Mouse (Mus musculus): ENCODE results near the gene Herpud2.
A peak's percentile ranks its signal among the peaks of the same experiment; 100 is the strongest.
"Not testable (repeated sequence)": the region's sequence is repeated elsewhere in the genome, so short reads cannot be mapped to it uniquely, and the experiment has no call there.

The Herpud2 gene

DNA sequence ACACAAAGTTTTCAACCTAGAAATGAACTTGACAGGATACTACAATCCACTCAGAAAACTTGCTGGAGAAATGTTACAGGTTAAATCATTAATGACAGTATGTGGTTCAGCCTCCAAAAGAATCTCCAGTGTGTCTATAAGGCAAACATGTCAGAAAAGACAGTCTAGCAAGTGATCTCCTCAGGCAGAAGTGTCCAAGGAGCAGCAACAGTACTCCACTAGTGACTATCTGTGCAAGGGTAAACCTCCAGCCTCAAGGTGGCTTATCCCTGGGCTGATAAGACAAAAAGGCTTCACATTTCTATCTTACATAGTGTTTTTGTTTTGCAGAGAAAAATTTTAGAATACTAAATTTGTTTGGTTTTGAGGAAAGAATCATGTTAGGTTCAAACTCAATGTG lies 2.9 kb downstream of the Herpud2 start:
- DNase-seq (ENCODE audit: inconsistent age in 2 of 2, low spot score in 1 of 2), result peak in 1 of 2 experiments; percentile 40

DNA sequence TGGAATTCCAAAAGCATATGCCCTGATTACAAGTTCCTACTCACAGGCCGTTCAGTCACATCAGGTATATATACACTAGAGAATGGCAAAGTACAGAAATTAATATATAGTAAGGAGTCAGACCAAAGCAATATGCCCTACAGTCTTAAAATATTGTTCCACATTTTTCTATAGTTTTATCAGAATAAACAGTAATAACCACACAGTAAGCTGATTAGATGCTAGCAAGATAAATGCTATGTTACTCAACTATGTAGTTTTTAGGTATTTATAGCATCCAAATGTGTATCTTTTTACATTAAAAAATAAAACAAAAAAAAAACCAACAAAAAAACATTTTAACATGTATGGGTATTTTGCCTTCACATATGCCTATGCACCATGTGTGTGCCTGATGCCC lies 5.7 kb downstream of the Herpud2 start:
- DNase-seq (ENCODE audit: inconsistent age in 2 of 2, low spot score in 1 of 2), result no peak

GRCm38 (mm10) chr9:25143950-25144349 lies 7.7 kb downstream of the Herpud2 start:
- no peak for DNase-seq (ENCODE audit: inconsistent age in 2 of 2, low spot score in 1 of 2)

- DNase-seq (ENCODE audit: inconsistent age in 2 of 2, low spot score in 1 of 2), result no peak
Measured at GRCm38 (mm10) chr9:25142988-25143387, 8.6 kb downstream of the Herpud2 start.

- peak; percentile 38 to 75 for DNase-seq (ENCODE audit: inconsistent age in 2 of 2, low spot score in 1 of 2)
Measured at GRCm38 (mm10) chr9:25142041-25142440, 9.6 kb downstream of the Herpud2 start.

GRCm38 (mm10) chr9:25140330-25140729 lies 11.3 kb downstream of the Herpud2 start:
- peak in 1 of 2 experiments; percentile 53 for DNase-seq (ENCODE audit: inconsistent age in 2 of 2, low spot score in 1 of 2)

- no peak for DNase-seq (ENCODE audit: inconsistent age in 2 of 2, low spot score in 1 of 2)
Measured at GRCm38 (mm10) chr9:25138900-25139299, 12.7 kb downstream of the Herpud2 start.

DNA sequence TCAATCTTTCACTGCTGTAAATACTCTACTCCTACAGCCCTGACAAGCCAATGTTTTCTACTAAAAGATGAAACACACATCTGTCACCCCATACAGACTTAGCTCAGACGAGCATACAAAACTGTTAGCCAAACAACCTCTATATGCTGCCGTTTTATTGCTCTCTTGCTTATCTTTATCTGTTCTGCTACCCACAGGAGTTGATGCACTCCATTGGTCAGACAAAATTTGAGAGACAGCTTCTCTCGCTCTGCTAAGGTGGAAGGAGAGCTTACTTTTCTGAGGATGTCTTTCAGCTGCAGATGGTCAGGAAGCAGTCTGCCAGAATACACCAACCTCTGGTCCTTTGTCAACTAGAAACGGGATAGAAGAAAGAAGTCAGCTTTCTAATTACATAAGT lies 18.7 kb downstream of the Herpud2 start:
- no peak for DNase-seq (ENCODE audit: inconsistent age in 2 of 2, low spot score in 1 of 2)

DNA sequence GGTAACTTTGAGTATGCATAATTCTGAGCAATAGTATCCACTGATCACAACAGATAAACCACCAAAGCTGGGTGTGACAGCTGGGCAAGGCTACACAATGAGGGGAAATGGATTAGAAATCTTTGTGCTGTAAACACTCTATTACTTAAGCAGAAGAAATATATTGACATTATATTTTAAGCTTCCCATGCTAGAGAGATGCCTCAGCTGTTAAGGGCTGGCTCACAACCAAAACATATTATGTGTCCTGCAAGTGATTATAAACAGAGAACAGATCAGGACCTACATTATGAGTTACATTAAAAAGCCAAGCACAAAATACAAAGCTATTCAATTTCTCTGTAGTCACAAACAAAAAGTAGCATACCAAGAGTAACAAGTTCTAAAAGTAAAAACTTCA lies 19.4 kb downstream of the Herpud2 start:
- no peak for DNase-seq (ENCODE audit: inconsistent age in 2 of 2, low spot score in 1 of 2)

- DNase-seq (ENCODE audit: inconsistent age in 2 of 2, low spot score in 1 of 2), result no peak
Measured at GRCm38 (mm10) chr9:25124048-25124447, 27.6 kb downstream of the Herpud2 start.

DNA sequence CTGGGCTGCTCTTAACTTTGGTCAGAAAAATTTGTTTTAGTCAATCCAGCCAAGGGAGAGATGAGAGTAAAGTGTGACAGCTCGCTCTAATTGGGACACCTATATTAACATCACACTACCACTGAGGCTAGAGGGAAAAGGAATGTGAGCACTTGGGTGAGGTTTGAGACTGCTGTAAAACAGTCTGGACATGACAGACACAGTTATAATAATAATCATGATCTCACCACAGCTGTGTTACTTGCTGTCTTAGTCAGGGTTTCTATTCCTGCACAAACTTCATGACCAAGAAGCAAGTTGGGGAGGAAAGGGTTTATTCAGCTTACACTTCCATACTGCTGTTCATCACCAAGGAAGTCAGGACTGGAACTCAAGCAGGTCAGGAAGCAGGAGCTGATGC lies 28.0 kb downstream of the Herpud2 start:
- DNase-seq (ENCODE audit: inconsistent age in 2 of 2, low spot score in 1 of 2), result not testable (repeated sequence)

DNA sequence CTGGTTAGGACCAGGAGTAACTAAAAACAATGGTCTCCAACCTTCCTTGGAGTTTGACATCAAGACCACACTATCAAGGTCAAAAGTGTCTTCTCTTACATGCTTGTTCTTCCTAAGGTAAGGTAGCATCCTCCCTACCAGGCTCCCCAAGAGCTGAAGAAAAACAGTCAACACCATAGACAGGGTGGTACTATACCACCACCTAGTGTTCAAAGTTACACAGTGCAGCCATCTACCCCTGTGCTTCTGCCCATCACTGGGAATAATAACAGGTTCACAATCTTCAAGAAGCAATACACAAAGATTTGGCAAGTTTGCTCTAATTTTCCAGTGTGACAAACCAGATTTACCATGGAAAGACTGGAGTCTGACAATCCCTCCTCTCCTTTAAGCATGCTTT lies 47.0 kb downstream of the Herpud2 start:
- DNase-seq (ENCODE audit: inconsistent age in 2 of 2, low spot score in 1 of 2), result peak; percentile 25 to 82

DNA sequence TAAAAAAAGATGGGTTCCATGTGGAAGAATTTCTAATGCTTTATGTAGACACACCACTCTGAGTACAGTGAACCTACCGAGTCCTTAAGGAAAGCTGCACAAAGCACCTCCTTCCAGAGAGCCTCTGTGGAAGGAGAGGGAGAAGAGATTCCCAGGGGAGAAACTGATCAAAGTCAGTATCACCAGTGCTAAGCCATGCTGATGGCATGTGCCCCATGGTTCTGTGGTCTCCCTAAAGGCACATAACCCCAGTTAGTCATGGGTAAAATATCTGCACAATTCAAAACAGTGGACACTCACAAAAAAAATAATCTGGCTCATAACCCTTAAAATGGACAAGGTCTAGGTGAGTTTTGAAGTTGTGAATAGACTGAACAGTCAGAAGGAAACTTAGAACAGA lies 48.7 kb downstream of the Herpud2 start:
- no peak for DNase-seq (ENCODE audit: inconsistent age in 2 of 2, low spot score in 1 of 2)

GRCm38 (mm10) chr9:25090853-25091252 lies 60.8 kb downstream of the Herpud2 start:
- DNase-seq (ENCODE audit: inconsistent age in 2 of 2, low spot score in 1 of 2), result no peak

- DNase-seq (ENCODE audit: inconsistent age in 2 of 2, low spot score in 1 of 2), result no peak
Measured at GRCm38 (mm10) chr9:25089122-25089521, 62.5 kb downstream of the Herpud2 start, which contains the start of gene Gm10181. TSS of gene Gm10181 (plus strand) at chr9:25089422.

DNA sequence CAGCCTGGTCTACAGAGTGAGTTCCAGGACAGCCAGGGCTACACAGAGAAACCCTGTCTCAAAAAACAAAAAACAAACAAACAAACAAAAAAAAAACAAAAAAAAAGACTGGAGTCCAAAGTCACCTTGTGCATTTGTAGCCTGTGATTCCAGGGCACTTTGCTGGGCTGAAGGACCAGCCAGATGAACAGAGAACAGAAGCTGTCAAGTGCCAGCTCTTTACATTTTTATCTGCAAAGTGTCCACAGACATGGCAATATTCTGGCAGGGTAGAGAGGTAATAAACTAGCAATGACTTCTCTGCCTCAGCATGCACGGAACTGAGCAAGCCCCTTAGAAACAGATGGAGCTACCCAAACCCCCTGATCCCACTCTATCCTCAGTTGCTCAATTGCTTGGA lies 75.1 kb downstream of the Herpud2 start:
- no peak for DNase-seq (ENCODE audit: inconsistent age in 2 of 2, low spot score in 1 of 2)

DNA sequence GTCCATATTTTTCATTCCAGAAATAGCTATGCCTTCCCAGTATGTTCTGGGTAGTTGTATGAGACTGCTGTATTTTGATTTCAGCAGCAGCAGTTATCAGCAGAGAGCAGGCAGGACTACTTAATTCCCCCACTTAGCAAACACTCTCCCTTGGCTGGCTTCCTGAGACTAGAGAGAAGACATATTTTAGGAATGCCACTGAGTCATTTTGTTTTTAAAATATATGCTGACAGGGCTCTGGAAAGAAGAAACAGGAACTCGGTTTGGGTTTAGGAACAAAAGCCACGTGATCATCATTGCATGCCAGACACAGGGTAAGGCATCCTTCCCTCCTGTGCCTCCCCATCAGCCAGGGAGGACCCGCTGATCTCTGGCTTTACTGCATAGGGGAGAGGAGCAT lies 75.6 kb downstream of the Herpud2 start:
- no peak for DNase-seq (ENCODE audit: inconsistent age in 2 of 2, low spot score in 1 of 2)

DNA sequence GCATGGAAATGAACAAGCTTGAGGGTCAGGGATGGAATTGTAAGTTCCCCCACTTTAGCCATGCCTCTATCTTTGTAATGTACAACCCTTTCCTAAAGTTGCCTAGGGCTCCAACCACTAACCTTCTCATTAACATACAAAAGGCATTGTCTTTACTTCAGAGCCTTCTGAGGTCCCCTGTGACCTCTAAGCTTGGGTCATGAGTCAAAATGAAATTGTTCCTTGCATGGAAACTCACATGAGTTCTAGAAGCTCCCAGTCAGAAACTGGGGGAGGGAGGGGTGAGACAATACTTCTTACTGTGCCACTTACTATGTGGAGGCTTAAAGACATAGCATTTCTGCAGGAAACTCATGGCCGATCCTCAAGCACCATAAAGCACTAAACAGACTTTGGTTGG lies 79.0 kb downstream of the Herpud2 start:
- DNase-seq (ENCODE audit: inconsistent age in 2 of 2, low spot score in 1 of 2), result no peak

- no peak for DNase-seq (ENCODE audit: inconsistent age in 2 of 2, low spot score in 1 of 2)
Measured at GRCm38 (mm10) chr9:25058726-25059125, 92.9 kb downstream of the Herpud2 start.
